Mouse (Mus musculus) T-helper 2 cell (primary cell): ENCODE results near the gene Fshr.
"Not testable (repeated sequence)": the region's sequence is repeated elsewhere in the genome, so short reads cannot be mapped to it uniquely, and the experiment has no call there.

Experiments
- in situ Hi-C: fragments of 300-600 bp; cut with MboI, MseI; formaldehyde crosslinking; loops from one replicate; pipeline ENCODE4 v1.15.1; 2025; ENCODE audit warnings: high pct_unique_total_duplicates

The Fshr gene

GRCm38 (mm10) chr17:89200575-89200974 lies at the start of gene Fshr:
Gene Fshr, minus strand, starts transcription at chr17:89200675.
- in situ Hi-C loops: no loop called here

DNA sequence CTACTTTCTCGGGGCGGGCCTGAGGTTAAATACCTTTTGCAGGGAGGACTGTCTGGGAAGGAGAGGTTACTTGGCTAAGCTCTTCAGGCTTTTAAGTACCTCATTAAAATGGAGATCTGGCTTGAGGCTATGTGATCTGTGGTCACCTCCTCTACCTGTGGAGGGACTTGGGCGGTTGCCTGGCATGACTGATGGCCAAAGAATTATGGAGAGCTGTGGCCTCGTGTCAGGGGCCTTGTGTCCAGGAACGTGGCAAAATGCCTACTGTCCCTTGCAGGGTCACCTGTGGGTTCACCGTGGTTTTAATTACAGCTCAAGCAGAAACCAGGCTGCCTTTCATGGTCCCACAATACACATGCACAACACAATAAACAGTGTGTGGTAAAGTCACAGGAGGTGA lies 1.7 kb upstream of the Fshr start:
- in situ Hi-C loops: no loop called here

DNA sequence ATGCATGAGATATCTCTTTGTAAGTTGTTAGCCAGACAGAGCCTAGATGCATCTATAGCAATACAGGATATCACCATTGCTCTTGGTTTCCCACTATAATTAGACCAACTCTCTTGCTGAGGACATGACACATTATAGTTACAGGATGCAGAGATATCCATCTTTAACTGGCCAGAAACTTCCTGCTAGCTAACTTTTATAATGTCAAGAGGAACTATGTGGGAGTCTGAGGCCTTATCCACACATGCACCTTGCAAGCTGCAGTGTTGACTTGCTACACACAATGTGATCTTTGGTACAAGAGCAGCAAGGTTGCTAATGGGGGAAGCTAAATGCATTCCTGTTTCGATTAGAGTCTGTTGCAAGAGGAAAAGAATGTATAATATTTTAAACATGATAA lies 26.9 kb downstream of the Fshr start:
- in situ Hi-C loops: no loop called here

GRCm38 (mm10) chr17:89164773-89165172 lies 35.7 kb downstream of the Fshr start:
- in situ Hi-C loops: no loop called here

DNA sequence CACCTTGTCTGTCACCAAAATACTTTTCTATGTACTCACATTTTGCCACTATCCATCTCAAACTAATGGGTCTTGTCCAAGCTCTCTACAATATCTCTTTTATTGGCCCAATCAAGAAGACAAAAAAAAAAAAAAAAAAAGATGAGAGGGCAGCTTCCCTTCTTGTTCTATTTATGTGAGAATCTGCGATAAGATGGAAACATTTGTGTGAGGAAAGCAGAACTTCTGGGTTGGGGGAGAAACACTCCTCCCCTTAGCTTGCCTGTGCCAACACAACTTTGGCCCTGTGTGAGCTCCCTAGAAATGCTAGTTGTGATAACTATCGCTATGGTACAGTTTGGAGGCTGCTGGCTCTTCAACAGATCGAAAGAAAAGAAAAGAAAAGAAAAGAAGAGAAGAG lies 38.0 kb downstream of the Fshr start:
- in situ Hi-C loops: no loop called here

- in situ Hi-C loops: not testable (repeated sequence)
These were observed 41.1 kb downstream of the Fshr start for GRCm38 (mm10) chr17:89159343-89159742.

DNA sequence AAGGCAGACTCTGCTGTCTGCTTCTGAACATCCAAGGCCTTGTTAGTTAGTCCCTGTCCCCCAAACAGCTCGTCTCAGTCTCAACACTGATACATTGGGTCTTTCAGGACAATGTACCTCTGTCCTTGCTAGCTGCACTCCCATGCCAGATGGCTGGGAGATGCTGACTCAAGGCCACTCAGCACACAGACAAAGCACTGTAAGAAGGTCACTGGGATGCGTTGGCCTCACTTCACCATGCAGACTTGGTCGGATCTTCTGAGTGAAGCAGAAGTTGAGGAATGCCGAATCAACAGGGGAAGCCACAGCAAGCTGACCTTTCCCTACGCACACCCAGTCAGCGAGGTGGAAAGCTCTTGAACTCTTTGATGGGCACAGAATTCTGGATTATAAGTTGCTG lies 55.7 kb downstream of the Fshr start:
- in situ Hi-C loops: no loop called here

DNA sequence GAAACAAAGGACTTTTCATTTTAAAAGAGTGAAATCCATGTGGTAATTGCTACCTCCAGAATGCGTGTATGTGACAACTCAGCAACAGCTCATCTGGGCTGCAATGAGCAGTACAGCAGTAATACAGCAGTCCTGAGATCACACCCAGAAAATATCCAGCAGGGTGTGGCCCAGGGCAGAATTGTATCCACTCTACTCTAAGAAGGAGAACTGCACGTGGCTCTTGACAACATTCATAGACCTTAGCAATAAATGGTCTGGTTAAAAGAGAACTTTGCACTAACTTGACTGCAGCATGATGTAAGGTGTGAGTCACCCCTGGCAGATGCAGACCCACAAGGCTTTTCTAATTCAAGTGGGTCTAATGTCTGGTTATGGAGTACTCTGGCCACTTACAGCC lies 80.5 kb downstream of the Fshr start:
- in situ Hi-C loops: no loop called here

GRCm38 (mm10) chr17:89119250-89119649 lies 81.2 kb downstream of the Fshr start:
- in situ Hi-C loops: no loop called here

- in situ Hi-C loops: no loop called here
These were observed 86.5 kb downstream of the Fshr start for GRCm38 (mm10) chr17:89113944-89114343.

DNA sequence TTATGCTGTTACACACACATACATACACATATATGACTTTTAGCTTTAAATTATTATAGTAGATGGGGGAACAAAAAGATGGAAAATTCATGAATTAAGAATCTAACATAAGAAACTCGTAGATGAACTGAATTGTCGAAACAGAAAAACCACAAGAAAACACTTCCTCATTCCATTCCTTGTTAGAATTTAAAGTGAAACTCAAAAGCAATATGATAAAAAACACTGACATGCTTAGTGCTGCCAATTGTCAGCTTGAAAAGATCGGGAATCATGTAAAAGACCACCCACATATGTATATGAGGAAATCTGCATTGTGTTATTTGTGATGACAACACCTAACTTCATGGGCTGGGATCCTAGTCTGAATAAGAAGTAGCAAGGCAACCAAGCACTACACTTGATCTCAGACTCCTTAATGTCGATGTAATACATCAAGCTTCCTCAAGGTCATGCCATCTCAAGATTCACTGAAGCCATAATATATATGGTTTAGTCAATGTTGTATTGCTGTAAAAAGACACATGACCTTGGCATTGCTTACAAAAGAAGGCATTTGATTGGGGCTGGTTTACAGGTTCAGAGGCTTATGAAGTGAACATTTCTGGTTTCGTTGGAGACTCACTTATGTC lies 99.6 kb downstream of the Fshr start:
- in situ Hi-C loops: no loop called here

- in situ Hi-C loops: not testable (repeated sequence)
These were observed 100.7 kb downstream of the Fshr start for GRCm38 (mm10) chr17:89099733-89100132.

DNA sequence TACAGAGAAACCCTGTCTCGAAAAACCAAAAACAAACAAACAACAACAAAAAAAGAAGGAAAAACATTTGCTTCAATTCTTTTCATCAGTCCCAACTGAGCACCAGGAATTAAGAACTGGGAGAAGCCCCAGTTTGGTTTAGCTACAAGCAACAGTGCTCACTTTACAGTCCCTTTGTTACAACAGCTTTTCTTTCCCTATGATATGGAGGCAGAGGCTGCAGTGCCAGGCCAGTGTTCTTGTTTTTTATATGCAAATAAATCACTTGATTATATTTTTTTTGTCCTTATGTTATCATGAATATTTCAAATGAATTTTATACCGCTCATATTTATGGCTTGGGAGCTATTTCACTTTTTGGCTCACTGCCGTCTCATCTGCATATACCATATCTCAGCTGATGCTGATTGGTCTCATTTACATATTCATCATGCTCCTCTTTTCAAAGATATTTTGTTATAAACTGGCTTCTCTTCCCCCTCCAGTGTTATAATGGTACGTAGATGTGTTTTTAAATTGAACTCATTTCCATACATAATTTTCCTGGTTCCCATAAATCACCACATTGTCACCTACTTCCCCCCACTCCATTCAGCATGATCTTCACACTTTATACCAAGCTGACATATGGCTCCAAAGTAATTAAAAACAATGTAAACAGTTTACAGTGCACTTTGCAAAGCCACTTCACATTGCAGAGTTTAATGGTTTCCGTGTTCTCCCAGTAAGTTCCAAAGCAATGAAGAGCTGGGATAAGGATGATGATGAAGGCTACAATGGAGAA lies 110.6 kb downstream of the Fshr start:
- in situ Hi-C loops: no loop called here

- in situ Hi-C loops: no loop called here
These were observed 117.6 kb downstream of the Fshr start for GRCm38 (mm10) chr17:89082897-89083296.

DNA sequence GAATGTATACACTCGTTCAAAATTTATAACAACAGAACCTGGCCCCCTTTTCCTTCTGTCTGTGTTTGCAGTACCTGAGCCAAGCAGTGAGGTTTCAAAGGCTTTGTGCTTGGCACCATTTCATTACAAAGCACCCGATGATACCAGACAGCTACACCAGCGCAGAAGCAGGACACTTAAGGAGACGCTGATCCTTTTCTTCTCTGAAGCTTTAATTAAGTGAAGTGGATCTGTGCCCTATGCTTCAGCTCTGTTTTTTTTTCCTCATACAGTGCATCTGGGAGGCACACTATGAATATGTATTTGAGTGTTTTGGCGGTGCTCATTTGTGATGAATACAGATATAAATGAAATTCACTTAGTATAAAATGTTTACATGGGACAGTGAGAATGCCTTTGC lies 120.8 kb downstream of the Fshr start:
- in situ Hi-C loops: no loop called here

DNA sequence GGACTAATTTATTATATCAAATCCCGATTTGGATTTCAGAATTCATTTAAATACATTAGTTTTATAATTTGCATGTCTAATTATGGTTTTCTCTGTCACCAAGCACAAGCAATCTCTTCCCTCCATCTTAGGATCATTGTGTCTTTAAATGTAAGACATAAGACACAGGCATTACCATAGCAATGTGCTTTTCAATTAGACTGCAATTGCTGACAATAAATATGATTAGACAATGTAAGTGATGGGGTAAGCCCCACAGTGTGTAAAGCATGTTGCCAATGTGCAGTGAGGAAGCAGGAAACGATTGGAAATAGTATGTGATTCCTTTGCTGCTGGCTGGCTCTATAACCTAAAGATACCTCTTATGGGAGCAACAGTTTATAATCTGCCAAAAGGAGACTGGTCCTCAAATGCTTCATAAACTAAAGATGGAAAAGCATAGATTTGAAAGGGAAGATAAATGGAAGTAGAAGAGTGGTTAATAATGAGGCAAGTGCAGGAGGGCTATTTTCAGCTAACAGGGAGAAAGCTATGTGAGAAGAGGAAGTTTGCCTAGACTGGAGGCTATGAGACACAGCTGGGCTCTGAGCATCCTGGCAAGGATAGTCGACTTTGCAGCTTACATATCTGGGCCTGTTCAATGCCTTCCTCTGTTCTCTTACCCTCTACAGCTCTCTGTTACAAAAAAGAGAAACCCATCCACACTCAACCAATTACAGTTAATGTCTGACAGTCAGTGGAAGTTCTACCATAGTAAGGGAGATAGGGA lies 136.0 kb downstream of the Fshr start:
- in situ Hi-C loops: no loop called here

- in situ Hi-C loops: no loop called here
These were observed 138.0 kb downstream of the Fshr start for GRCm38 (mm10) chr17:89062348-89062949.

GRCm38 (mm10) chr17:89051031-89051563 lies 149.4 kb downstream of the Fshr start:
- in situ Hi-C loops: no loop called here

DNA sequence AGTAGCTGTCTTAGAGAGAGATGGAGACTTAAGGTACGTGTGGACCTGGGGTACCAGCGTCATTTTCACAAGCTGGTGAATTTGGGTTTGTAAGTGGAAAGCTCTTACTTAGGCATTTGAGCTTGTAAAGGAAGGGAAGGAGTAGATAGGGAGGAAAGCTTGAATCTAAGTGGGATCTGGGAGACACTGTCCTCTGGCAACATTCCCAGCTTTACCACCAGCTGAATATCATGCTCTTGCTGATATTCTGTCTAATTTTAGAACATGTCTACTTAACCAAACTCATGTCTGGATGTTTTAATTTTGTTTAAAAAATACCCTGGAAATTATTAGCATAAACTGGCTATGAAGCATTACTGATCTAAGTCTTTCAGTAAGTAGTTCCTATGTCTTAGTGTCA lies 151.4 kb downstream of the Fshr start:
- in situ Hi-C loops: no loop called here

GRCm38 (mm10) chr17:89046016-89046415 lies 154.5 kb downstream of the Fshr start:
- in situ Hi-C loops: no loop called here

DNA sequence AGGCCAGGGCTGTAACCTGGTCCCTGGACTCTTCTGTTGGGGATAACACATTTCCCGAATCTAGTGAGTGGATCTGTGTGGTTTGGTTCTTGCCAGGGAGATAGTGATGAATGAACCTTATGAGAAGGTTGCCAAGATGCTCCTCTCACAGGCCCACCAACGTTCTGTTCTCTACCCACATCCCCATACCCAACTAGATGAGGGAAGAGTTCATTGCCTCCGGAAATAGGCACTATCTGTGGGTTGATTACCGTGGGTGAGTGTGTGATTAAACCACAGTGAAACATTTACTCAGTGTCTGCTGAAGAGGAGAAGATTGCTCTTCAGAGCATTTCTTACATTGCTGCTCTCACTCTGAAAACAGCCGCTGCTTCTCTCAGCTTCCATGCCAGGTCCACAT lies 163.8 kb downstream of the Fshr start:
- in situ Hi-C loops: no loop called here

DNA sequence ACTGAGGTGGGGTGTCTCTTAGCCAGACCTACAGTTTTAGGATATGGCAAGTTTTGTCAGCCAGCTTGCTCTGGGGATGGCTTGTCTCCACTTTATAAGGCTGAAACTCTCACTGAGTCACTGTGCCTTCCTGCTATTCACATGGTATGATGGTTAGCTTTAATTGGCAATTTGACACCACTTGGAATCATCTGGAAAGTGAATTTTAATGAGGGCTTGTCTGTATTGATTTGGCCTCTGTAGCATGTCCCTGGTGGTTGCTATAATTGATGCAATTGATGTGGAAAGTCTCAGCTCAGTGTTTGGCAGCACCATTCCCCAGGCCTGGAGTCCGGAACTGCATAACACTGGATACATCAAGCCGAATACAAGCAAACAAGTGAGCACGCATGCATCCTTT lies 164.4 kb downstream of the Fshr start:
- in situ Hi-C loops: no loop called here
